Mouse (Mus musculus) cerebral cortex, adult 2 months (tissue): ENCODE data around the gene Gast.

Experiments
- WGBS: fragments of 180-500 bp; shearing (Covaris S2); methylation state at CpG from one replicate; pipeline ENCODE4 v1.1.7; 2018; 5-methylcytosine and 5-hydroxymethylcytosine counted together

The Gast gene

DNA sequence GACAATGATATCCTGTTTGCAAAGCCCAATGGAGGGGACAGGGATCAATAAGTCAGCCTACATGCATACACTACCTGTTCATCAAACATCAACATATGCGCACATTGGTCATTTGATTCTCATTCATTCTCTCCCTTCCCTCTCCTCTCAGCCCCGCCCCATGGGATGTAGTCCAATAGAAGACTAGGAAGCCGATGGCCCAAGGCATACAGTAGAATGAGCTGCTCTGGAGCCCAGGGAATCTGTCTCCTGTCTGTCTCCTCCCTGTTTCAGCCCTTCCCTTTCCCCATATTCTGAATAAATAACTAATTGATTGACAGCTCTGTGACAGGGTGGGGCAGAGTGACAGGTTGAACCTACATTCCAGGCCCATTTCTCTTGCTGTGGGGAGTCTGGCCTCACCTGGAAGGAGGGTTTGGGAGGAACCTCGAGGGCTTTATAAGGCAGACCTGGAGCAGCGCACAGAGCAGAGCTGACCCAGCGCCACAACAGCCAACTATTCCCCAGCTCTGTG, at the start of gene Gast:
TSS of gene Gast (plus strand) at position 464 of the 514 bp plus-strand sequence.
- WGBS: 79% methylated on average over 6 of the region's 6 CpGs

DNA sequence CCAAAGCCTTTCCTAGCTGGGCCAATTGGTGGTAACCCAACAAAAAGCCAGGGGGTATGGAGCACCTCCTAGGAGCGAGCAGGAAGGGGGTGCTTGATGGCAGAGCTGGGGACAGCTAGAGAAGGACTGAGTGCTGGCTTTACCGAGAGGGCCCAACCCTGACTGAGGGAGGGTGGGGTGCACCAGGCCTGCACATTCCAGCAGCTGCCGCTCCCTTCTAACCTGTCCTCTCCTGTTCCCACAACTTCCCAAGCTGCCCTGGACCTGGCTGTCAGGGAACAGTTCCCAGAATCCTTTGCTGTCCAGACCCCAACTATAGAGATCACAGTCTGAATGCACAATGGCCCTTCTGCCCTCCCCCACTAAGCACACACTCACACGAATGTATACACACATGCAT, 49.2 kb upstream of the Gast start:
- WGBS: 87% methylated on average over 4 of the region's 4 CpGs

DNA sequence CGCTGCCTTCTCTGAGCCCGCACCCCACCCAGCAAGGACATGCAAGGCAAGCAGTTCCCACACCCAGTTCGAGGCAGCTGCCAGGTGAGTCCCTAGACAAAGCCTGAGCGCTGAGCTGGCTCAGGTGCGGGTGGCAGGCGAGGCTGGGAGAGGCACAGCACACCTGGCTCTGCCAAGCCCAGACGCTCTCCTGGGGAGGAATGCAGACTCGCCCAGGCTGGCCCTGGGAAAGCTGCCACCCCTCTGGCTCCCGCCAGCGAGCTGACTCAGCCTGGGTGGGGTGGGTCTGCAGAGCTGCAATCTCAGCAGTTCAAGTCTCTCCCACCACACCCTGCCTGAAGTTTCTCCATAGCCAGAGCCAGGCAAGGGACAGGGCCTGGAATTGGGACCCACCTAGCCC, 47.2 kb upstream of the Gast start:
- 43% methylated on average over 10 of the region's 10 CpGs for WGBS

DNA sequence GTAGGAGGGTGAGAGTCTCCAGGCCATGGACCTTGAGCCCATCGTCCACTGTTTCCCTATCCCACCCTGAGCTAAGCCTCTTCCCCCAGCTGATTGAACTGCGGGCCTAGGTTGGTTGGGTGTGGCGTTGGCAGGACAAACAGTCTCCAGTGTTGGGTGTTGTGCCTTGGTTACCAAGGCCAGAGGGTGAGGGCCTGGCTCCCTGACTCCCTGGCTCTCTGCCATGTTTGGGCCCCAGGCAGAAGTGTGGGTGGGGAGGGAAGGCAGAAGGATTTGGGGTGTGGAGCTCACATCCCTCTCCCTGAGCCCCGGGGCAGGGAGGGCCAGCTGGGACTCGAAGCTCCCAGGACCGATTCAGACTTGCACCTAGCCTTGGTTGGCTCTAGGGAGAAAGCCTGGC, 45.3 kb upstream of the Gast start:
- 93% methylated on average over 6 of the region's 6 CpGs for WGBS

DNA sequence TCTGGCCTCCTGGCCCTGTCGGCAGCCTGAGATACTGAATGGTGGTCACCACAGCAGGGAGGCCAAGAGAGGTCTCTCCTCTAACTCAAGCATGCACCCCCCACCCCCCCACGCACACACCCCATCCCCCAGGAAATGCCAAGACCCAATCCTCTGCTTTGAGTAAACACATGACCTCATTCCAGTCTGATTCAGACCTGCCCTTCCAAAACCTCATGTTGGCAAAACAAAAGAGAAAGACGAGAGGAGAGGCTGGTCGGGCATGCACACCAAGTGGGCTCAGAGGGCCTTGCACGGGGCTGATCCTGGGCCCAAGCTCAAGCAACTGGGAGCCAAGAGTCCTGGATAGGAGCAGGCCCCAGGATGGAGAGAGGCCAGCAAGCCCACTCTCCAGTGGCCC, 44.0 kb upstream of the Gast start:
- WGBS: 58% methylated on average over 5 of the region's 5 CpGs

DNA sequence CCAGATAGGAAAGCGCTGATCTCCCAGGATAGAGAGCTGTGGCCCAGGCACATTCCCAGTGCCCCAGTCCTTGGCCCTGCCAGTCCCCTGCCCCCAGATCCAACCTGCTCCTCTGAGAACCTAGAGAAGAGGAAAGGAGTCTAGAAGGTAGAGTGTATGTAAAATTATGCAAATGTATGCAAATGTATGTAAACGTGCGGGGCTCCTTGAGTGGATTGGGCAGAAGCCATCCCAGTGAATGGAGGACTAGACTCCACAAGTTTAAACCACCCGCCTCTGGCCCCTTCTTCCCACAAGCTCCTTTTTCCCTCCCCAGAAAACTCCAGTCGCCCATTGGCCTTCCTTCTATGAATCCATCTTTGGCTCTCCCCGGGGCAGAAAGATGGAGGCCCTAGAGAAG, 41.3 kb upstream of the Gast start:
- WGBS: 53% methylated on average over 6 of the region's 6 CpGs

DNA sequence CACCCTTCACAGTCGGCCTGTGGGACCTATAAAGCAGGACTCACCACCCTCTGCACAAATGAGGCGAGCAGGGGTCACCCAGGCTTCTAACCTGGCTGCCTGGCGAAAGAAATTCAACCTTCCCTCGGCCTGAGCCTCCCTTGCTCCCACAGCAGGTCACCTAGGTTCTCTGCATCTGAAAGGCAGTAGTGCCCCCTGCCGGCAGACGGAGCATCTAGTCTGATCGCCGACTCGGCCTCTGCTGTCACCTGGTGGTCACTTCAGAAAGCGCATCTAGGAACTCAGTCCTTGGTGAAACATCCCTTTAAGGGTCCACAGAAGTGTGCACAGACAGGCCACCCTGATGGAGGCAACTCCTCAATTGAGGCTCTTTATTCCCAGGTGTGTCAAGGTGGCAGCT, 38.9 kb upstream of the Gast start:
- WGBS: 10% methylated on average over 10 of the region's 10 CpGs

DNA sequence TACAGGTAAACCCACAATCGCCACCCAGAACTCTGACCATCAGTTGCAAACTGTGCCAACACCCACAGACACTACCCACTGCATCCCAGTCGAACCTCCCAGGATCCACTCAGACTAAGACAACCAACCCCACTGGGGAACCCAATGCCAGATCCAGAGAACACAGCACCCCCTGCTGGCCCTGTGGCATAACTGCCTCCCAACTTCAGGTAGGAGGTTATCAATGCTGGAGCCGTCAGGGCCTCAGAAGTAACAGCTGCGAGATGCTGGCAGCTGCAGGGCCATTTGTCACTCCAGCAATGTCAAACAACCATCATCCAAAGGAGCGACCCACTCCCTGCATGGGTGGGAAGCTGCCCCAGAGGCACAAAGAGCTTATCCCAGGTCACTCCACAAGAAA, 36.4 kb upstream of the Gast start:
- 35% methylated on average over 5 of the region's 5 CpGs for WGBS

DNA sequence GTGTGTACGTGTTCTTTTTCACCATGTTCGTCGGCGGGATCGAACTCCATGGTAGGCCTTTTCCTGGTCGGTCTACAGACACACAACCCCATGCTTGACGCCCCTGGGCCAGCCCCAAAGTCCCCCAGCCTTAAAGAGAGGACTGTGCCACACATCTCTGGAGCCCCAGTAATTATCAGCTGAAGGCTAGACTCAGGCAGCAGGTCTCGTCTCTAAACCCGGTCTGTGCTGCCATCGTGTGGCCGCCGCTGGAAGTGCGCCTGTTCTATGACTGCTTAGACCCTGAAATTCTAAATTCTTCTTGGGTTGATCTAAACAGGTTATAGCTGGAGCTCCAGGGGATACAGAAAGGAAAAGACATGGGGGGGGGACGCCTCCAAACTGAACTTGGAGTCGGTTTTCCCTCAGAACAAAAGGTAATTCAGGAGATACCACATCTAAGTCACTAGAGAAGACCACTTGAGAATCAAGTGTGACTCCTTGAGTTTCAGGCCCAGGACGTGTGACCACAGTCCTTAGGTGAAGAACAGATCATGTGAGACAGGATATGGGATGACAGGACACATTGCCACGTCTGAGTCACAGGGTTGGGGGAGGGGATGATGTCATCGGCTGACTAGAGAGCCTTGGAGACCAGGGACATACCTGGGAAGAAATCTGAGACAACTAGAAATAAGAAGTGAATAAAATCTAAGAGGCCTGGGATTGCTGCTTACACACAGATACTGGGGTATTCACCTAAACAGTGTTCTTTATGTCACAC, 35.8 kb upstream of the Gast start:
- 19% methylated on average over 18 of the region's 18 CpGs for WGBS

DNA sequence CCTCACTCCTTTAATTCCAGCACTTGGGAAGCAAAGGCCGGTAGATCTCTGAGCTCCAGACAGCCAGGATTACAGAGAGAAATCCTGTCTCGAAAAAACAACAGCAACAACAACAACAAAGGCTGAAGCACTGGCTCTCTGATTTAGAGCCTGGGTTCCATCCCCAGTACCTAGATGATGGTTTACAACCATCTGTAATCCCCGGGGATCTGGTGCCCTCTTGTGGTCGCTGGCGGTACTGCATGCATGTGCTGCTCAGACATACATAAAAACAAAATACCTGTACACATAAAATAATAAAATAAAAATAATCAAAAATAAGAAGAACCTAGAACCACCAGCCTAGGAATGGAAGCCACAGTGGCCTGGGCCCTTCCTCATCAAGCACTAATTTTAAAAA, 33.9 kb upstream of the Gast start:
- WGBS: 15% methylated on average over 5 of the region's 5 CpGs

DNA sequence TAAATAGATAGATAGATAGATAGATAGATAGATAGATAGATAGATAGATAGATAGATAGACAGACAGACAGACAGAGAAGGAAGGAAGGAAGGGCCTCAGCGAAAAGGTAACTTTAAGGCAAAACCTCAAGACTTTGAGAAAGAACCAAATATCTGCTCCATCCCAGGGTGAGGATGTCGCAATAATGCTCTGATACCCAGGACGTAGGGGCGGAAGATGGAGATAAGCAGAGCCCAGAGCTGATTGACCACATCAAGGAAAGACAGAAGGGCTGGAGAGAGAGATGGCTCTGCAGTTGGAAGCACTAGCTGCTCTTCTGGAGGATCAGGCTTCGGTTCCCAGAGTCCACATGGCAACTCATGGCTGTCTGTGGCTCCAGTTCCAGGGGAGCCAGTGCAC, 32.9 kb upstream of the Gast start:
- WGBS: 94% methylated on average over 5 of the region's 5 CpGs

DNA sequence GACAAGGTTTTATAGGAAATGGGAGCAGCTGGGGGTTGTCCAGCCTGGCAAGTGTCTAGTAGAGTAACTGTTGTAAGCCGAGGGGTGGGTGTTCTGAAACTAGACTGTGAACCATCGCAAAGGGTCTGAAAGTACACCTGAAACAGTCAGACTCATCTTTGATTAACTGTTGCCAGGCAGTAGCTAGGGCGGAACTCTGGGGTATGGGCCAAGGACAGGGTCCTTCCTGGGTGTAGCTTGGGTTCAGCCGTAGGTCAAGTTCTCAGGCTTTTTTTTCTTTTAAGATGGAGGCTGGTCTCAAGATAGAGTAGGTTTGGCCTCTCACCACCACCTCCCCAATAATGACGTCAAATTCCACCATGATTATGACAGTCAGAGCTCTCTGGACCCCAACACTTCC, 26.3 kb upstream of the Gast start:
- 89% methylated on average over 5 of the region's 5 CpGs for WGBS

DNA sequence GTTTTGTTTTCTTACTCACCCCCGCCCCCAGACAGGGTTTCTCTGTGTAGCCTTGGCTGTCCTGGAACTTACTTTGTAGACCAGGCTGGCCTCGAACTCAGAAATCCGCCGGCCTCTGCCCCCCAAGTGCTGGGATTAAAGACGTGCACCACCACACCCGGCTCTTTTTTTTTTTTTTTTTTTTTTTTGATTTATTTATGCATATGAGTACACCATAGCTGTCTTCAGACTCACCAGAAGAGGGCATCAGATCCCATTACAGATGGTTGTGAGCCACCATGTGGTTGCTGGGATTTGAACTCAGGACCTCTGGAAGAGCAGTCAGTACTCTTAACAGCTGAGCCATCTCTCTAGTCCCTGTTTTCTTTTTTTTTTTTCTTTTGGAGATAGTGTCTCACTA, 25.5 kb upstream of the Gast start:
- 80% methylated on average over 6 of the region's 6 CpGs for WGBS

DNA sequence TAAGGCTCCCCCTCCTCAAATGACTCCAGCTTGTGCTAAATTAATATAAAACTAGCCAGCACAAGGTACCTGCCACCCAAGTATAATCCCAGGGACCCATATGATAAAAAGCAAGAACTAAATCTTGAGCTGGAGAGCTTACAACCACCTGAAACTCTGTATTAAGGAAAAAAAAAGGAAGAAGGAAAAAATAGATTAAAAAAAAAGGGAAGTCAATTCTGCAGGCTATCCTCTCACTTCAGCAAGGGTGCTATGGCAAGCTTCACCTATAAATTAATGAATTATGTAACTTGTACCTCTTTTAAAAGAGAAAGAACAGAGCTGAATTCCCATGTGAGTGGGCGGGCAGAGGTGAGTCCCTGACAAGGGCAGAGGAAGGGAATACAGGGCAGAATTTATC, 22.6 kb upstream of the Gast start:
- WGBS: 52% methylated on average over 1 of the region's 1 CpGs

DNA sequence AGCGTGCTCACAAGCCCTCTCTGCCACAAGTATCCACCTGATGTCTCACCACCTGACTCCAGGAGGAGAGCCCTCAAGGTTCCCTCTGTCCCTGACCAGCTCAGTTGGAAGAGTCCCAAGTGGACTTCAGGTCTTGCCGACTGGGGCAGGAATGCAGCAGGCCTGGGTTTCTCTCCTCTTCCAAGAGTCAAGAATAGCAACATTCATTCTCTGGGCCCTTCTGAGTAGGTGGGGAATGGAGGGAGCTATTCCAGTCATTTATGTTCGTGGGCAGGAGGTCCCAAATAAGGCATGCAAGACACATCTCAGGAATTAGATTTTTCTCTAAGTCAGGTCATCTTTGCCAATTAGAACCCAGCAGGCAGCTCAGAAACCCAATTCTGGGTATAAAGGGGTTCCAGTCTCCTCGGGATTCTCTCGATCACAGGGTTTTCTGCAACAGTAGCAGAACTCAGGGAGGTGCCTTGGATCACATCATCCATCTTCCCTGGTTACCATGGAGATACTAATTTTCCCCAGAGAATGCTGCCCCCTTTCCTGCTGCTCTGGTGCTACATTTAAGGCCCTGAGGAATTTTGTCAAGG, 22.0 kb upstream of the Gast start:
- WGBS: 17% methylated on average over 5 of the region's 5 CpGs

DNA sequence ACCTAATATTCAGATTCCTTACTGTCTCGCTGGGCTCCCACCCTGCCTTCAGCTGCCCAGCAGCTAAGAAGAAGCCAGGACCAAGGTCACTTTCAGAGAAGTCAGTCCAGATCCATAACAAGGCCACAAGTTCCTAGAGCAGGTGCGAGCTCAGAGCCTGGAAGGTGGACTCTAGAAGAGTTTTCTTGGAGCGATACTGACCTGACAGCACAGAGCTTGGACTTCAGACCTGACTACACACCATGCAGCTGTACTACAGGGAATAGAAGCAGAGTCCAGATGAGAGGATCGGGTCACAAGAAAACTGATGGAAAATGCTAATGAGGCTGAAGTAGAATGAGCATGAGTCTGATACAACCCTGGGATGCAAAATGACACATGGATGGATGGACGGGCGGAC, 20.8 kb upstream of the Gast start:
- WGBS: 93% methylated on average over 6 of the region's 6 CpGs

DNA sequence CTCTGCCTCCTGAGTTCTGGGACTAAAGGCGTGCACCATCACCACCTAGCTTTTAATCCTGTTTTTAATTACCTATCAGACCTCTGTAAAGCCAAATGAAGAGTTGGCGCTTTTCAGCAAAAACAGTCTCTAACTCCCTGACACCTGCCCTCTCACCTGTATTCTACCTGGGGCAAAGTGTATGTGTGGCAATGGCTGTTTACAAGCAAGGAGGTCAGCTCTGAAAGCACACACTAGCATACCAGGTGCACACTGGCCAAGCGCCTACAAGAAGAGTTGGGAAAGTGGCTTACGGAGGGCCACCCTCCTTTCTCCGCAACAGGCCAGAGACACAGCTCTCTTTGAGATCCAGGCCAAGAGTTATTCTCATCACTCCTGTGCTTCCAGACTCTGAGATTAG, 18.8 kb upstream of the Gast start:
- WGBS: 80% methylated on average over 5 of the region's 5 CpGs

DNA sequence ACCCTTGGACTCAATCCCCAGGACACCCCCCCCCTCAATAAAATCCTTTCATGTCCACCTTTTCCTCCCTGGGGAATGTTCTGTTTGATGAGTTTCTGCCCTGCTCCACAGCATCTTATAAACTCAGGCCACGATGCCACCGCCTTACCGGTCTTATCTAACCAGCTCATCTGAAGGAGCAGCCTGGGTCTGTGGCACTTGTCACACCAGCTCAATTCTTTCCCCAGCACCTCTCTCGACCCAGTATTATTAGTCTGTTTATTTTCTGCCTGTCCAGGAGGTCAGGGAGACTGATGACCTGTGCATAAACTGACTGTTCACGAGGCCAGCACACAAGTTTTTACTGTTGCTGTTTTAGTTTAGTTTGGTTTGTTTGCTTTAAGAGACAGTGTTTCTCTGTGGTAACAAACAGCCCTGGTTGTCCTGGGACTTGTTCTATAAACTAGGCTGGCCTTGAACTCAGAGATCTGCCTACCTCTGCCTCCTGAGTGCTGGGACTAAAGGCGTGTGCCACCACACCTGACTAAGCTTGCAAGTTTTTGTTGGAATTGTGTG, 16.3 kb upstream of the Gast start:
- WGBS: 77% methylated on average over 6 of the region's 6 CpGs

DNA sequence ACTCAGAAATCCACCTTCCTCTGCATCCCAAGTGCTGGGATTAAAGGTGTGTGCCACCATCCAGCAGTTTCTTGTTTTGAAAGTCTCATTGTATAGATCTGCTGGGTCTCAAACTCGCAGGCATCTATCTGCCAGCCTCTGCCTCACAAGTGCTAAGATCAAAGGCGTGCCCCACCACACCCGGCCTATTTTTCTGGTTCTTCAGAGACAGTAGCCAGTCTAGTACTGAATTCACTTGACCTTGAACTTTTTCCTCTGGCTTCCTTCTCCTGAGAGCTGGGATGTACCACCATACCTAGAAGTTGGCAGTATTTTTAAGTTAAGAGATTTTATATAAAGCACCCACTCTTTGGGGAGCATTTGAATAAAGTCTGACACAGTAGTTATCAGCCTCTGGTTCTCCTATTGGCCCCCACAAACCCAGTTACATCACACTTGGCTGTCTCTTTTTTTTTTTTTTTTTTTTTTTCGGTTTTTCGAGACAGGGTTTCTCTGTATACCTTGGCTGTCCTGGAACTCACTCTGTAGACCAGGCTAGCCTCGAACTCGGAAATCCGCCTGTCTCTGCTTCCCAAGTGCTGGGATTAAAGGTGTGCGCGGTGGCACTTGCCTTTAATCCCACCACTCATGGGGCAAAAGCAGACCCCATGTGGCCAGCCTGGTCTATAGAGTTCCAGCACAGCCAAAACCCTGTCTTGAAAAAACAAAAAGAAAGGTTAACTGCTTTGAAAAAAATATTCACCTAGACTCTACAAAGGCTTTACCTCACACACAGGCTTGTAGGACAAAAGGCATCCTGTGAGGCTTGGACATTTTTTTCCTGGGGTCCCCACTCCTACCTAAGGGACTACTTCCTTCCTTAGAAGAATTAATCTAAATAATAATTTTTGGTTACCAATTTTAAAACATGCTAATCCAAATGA, 15.4 kb upstream of the Gast start:
- WGBS: 80% methylated on average over 10 of the region's 10 CpGs

DNA sequence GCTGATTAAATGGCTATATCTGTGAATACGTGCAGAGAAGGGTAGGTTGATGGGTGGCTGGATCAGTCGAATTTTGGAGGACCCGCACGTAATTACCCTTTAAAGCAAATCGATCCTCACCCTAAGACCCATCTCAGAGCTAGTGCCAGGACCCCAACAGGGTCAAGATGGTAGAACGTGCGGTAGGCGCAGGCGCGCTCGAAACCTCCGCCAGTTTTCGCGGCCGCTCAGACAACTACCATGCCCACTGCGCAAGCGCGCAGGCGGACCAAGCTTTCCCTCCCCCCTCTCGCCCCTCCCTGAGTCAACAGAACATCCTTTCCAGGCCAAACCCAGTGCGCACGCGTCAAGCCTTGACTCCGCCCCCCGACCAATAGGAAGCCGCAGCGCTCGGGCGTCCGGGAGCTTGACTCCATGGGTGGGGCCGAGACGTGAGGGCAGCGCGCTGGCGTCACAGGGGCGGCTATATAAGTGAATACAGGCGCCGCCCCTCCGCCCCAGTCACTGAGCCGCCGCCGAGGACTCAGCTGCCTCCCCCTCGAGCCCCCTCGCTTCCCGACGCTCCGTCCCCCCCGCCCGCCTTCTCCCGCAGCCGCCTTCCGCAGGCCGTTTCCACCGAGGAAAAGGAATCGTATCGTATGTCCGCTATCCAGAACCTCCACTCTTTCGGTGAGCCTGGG, 14.6 kb upstream of the Gast start, which contains the start of gene Eif1:
TSS of gene Eif1 (plus strand) at position 394 of the 680 bp plus-strand sequence.
- WGBS: under 1% methylated on average over 58 of the region's 58 CpGs

DNA sequence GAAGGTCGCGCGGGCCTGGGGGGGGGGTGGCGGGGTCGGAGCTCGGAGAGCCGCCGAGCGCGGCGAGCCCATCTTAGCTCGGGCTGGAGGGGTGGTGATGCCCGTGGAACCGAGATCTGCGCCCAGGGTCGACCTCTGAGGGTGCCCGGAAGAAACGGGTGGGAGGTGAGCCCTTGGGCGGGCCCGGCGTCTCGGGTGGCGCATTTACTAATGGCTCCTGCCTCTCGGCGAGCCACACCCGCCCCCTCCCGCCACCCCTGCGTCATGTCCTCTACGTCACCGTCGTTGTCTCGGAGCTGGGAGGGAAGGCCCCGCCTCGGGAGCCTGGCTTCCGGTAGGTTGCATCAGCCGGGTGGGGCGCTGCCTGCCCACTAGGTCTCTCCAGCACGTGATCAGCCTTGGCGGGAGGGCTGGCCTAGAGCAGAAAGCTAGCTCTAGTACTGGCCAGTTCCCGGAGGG, 14.0 kb upstream of the Gast start:
- WGBS: 0% methylated on average over 40 of the region's 40 CpGs
